12 mouse cellular contexts compared by ENCODE assay signal in the genomic region with DNA sequence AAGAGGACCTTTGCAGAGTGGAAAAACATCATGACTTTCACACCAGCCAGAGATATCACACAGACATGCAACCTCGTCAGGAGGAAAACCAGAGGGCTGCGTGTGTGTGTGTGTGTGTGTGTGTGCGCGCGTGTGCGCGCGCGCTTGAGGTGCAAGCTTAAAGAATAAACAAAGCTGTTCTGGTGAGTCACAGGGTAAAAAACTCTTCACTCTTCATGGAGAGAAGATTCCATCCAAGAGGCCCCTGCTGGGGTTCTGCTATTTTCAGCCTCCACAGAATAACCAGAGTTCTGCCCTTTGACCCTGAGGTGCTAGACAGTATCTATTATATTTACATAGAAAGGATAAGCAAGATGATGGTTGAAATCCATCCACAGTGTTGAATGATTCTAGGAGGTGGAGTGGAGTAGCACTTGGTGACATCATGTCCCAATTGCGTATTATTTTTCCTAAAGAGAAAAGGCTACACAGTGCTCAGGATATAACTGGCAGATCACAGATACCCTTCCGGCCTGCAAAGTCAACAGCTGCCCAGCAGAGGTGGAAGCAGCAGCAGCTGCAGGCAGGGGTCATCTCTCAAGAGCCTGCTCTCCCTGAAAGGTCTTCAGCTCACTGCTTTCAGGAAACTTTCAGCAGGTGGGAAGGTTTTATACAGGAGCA. TPM values are rescaled to one million over a fixed set of nuclear protein-coding genes. Genes with fewer than 3 reads are reported as not detected.
DNase-seq lines count a peak whose midpoint lies in the region; ATAC-seq and TF ChIP-seq lines count a peak whose summit lies in the region.
"Had no signal": no experiment of that assay in that cellular context is flagged by ENCODE, and none has a peak within 500 bp of the region (broad histone marks: within the 10 kb centered on the region; RNA-seq: fewer than 3 reads in every experiment).

No protein-coding gene starts in this region.

- no peak for TF ChIP-seq POLR2A in lung, adult 2 months (IDR thresholded peaks at IDR 0.05; ENCODE audit: borderline replicate concordance, extremely low read depth, low read depth, low read length)

- no peaks in the 10 kb centered on the region for H3K9me3 ChIP-seq in forebrain, embryonic 12.5 days
- H3K9me3 ChIP-seq in forebrain, embryonic 15.5 days: no peaks in the 10 kb centered on the region
- no peaks in the 10 kb centered on the region for H3K9me3 ChIP-seq in lung, embryonic 16.5 days (ENCODE audit: control insufficient read depth, low read length)
- H3K9me3 ChIP-seq in intestine, embryonic 16.5 days (ENCODE audit: control insufficient read depth, low read length): no peaks in the 10 kb centered on the region
- H3K9me3 ChIP-seq in stomach, embryonic 14.5 days (ENCODE audit: control insufficient read depth, low read depth, low read length): no peaks in the 10 kb centered on the region

- no peak overlapping the region for H3K4me3 ChIP-seq in forebrain, embryonic 12.5 days (replicated peaks)
- no peak overlapping the region for H3K4me3 ChIP-seq in forebrain, embryonic 15.5 days
- H3K4me3 ChIP-seq in lung, embryonic 16.5 days (ENCODE audit: low read length): no peak overlapping the region
- H3K4me3 ChIP-seq in lung, adult 2 months (replicated peaks; ENCODE audit: extremely low read depth, low read depth, low read length): no peak overlapping the region
- H3K4me3 ChIP-seq in intestine, embryonic 16.5 days (ENCODE audit: low read length): no peak overlapping the region
- H3K4me3 ChIP-seq in stomach, embryonic 14.5 days (ENCODE audit: low read depth, low read length): no peak overlapping the region

- no peak for DNase-seq in lung, adult 2 months
- DNase-seq in cerebellum, postnatal 4 days (ENCODE audit: low spot score in 2 of 2): no peak
- DNase-seq in cerebellum, adult 11 months: no peak
- DNase-seq: cerebellum, adult 9-10 months; forebrain, postnatal 0 days; spleen, adult 18-20 months had no signal

- no peak overlapping the region for H3K27ac ChIP-seq in forebrain, embryonic 12.5 days
- no peak overlapping the region for H3K27ac ChIP-seq in forebrain, embryonic 15.5 days (replicated peaks)
- peak overlapping the region; percentile 32 for H3K27ac ChIP-seq in lung, embryonic 16.5 days (ENCODE audit: low read length)
- peak overlapping the region; percentile 72 for H3K27ac ChIP-seq in intestine, embryonic 16.5 days (ENCODE audit: low read length)
- H3K27ac ChIP-seq in stomach, embryonic 14.5 days (ENCODE audit: low read length): peak overlapping the region; percentile 16; the same call in 1 of the 2 replicates
- H3K27ac ChIP-seq: hindbrain, postnatal 0 days had no signal

- 0 out of 2 replicates have a peak, but pooled peaks have one; percentile 30 for ATAC-seq in forebrain, embryonic 12.5 days (ENCODE audit: low FRiP score)
- ATAC-seq in forebrain, embryonic 15.5 days (replicated peaks): no peak
- peak; percentile 78 for ATAC-seq in lung, embryonic 16.5 days (ENCODE audit: low read depth)
- ATAC-seq in intestine, embryonic 16.5 days: peak; percentile 51
- ATAC-seq in stomach, embryonic 14.5 days (ENCODE audit: insufficient number of reproducible peaks, insufficient read depth, low FRiP score, low read depth): peak; percentile 51; the same call in 1 of the 2 replicates
- ATAC-seq: forebrain, postnatal 0 days; hindbrain, postnatal 0 days had no signal

- H3K4me2 ChIP-seq in forebrain, embryonic 12.5 days: no peak overlapping the region
- no peak overlapping the region for H3K4me2 ChIP-seq in forebrain, embryonic 15.5 days (replicated peaks)
- no peak overlapping the region for H3K4me2 ChIP-seq in lung, embryonic 16.5 days (ENCODE audit: low read depth, low read length)
- no peak overlapping the region for H3K4me2 ChIP-seq in intestine, embryonic 16.5 days (ENCODE audit: low read depth, low read length)
- H3K4me2 ChIP-seq in stomach, embryonic 14.5 days (replicated peaks; ENCODE audit: low read depth, low read length): no peak overlapping the region

- no peak overlapping the region for H3K9ac ChIP-seq in forebrain, embryonic 12.5 days
- H3K9ac ChIP-seq in forebrain, embryonic 15.5 days (replicated peaks): no peak overlapping the region
- H3K9ac ChIP-seq in lung, embryonic 16.5 days (ENCODE audit: low read length): no peak overlapping the region
- H3K9ac ChIP-seq in intestine, embryonic 16.5 days (ENCODE audit: low read depth, low read length): no peak overlapping the region
- H3K9ac ChIP-seq in stomach, embryonic 14.5 days (replicated peaks; ENCODE audit: low read depth, low read length): no peak overlapping the region
- H3K9ac ChIP-seq: forebrain, postnatal 0 days had no signal

- no peak for TF ChIP-seq CTCF in lung, adult 2 months (IDR thresholded peaks at IDR 0.05; ENCODE audit: insufficient read depth, low read length)

- no peaks in the 10 kb centered on the region for H3K36me3 ChIP-seq in forebrain, embryonic 12.5 days (replicated peaks)
- H3K36me3 ChIP-seq in forebrain, embryonic 15.5 days: no peaks in the 10 kb centered on the region
- H3K36me3 ChIP-seq in lung, embryonic 16.5 days (ENCODE audit: control insufficient read depth, insufficient read depth, low read length): no peaks in the 10 kb centered on the region
- H3K36me3 ChIP-seq in intestine, embryonic 16.5 days (ENCODE audit: control insufficient read depth, insufficient read depth, low read length): no peaks in the 10 kb centered on the region
- H3K36me3 ChIP-seq in stomach, embryonic 14.5 days (ENCODE audit: control insufficient read depth, insufficient read depth, low read length): no peaks in the 10 kb centered on the region

- no peaks in the 10 kb centered on the region; the same call in 1 of the 2 replicates for H3K4me1 ChIP-seq in forebrain, embryonic 12.5 days
- H3K4me1 ChIP-seq in forebrain, embryonic 15.5 days: no peaks in the 10 kb centered on the region
- H3K4me1 ChIP-seq in lung, embryonic 16.5 days (replicated peaks; ENCODE audit: control insufficient read depth, insufficient read depth, low read length): peaks cover 64% of the 10 kb centered on the region
- H3K4me1 ChIP-seq in lung, adult 2 months (ENCODE audit: control insufficient read depth, insufficient read depth, low read length): peaks cover 14% of the 10 kb centered on the region
- H3K4me1 ChIP-seq in intestine, embryonic 16.5 days (ENCODE audit: control insufficient read depth, insufficient read depth, low read length): peaks cover 40% of the 10 kb centered on the region
- H3K4me1 ChIP-seq in stomach, embryonic 14.5 days (ENCODE audit: control insufficient read depth, insufficient read depth, low read length): peaks cover 51% of the 10 kb centered on the region

- no peaks in the 10 kb centered on the region for H3K27me3 ChIP-seq in forebrain, embryonic 12.5 days
- H3K27me3 ChIP-seq in forebrain, embryonic 15.5 days: no peaks in the 10 kb centered on the region
- no peaks in the 10 kb centered on the region for H3K27me3 ChIP-seq in lung, embryonic 16.5 days (ENCODE audit: control insufficient read depth, insufficient read depth, low read depth, low read length)
- no peaks in the 10 kb centered on the region for H3K27me3 ChIP-seq in intestine, embryonic 16.5 days (replicated peaks; ENCODE audit: control insufficient read depth, insufficient read depth, low read length)
- no peaks in the 10 kb centered on the region for H3K27me3 ChIP-seq in stomach, embryonic 14.5 days (ENCODE audit: control insufficient read depth, insufficient read depth, low read length)

- WGBS in forebrain, embryonic 12.5 days: 88% methylated on average over 11 of the region's 11 CpGs
- WGBS in forebrain, embryonic 15.5 days: 81% methylated on average over 11 of the region's 11 CpGs
- WGBS in lung, embryonic 16.5 days: 20% methylated on average over 11 of the region's 11 CpGs
- WGBS in lung, adult 2 months: 46% methylated on average over 11 of the region's 11 CpGs
- WGBS in intestine, embryonic 16.5 days: 29% methylated on average over 11 of the region's 11 CpGs
- 22% methylated on average over 11 of the region's 11 CpGs for WGBS in stomach, embryonic 14.5 days

RNA-seq across cellular contexts. Expression of a gene that starts 41.0 kb away (rescaled TPM):
- 5.5 and 5.7 TPM in 2 replicates for polyA plus RNA-seq in forebrain, embryonic 12.5 days (2016; fragmentation: Nextera tagmentation; extraction: Ambion mirVana)
- polyA plus RNA-seq in forebrain, embryonic 15.5 days (2015; fragmentation: Nextera tagmentation; extraction: Ambion mirVana): 2.7 and 2.9 TPM in 2 replicates
- 27.8 and 31.1 TPM in 2 replicates for polyA plus RNA-seq in lung, embryonic 16.5 days (2015; fragmentation: Nextera tagmentation; extraction: Ambion mirVana)
- polyA plus RNA-seq in lung, adult 2 months (2012; rRNA removed): 21.0 and 24.1 TPM in 2 replicates
- polyA plus RNA-seq in intestine, embryonic 16.5 days (2015; fragmentation: Nextera tagmentation; extraction: Ambion mirVana): 13.4 and 13.9 TPM in 2 replicates
- polyA plus RNA-seq in stomach, embryonic 14.5 days (2014; fragmentation: Nextera tagmentation; extraction: Ambion mirVana): 28.7 and 29.6 TPM in 2 replicates

Comparison
In these comparisons a context has a peak if more than half of its experiments do, and no peak if none do; other contexts are left out.
1. H3K27ac ChIP-seq: peak in lung, embryonic 16.5 days (single experiment), intestine, embryonic 16.5 days (single experiment) and stomach, embryonic 14.5 days (single experiment); none in forebrain, embryonic 12.5 days (single experiment) and forebrain, embryonic 15.5 days (single experiment).